Mouse (Mus musculus) testis, adult 2 months (tissue): ENCODE results near the gene Tpm1.

ENCODE experiments used
- CTCF ChIP-seq: fragments of 200-500 bp; IDR thresholded peaks from 2 replicates; pipeline ENCODE4 v1.5.1; 2012; ENCODE audit warnings: low read depth, mild to moderate bottlenecking, inconsistent platforms, low read length, moderate library complexity; ENCODE audit not compliant: control insufficient read depth, insufficient read depth, insufficient replicate concordance
- POLR2A ChIP-seq: fragments of 200-500 bp; IDR thresholded peaks from 2 replicates; pipeline ENCODE4 v1.6.1; 2012; ENCODE audit warnings: low read depth, mild to moderate bottlenecking, inconsistent platforms, low read length, moderate library complexity; ENCODE audit not compliant: control insufficient read depth

DNA sequence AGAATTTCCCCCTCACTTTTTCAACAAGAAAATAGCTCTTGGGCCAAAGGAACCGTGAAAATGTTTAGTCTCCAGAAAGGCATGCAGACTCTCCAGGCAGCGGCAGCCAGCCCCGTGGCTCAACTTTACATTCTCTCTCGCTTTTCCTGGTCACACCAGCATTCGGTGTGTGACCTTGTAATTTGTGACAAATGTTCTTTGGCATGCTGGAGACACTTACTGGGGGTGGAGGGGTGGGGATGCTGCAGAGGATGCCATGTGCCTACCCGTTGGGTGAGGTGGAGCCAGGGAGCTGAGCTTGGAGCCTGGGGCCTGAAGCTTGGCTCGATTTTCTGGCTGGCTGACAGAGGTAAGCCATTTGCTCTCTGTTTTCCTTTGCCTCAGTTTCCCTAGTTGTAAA, 22.4 kb upstream of the Tpm1 start:
- no peak for TF ChIP-seq CTCF
- no peak for TF ChIP-seq POLR2A
